Mouse (Mus musculus) colon, adult 2 months (tissue): ENCODE measurements around the gene Aqp6. TPM values are rescaled to one million over a fixed set of nuclear protein-coding genes. Genes with fewer than 3 reads are reported as not detected.

Experiments
- polyA plus RNA-seq: library from polyadenylated mRNA; depleted of rRNA; stranded (reverse); fragments of >200 nt; gene quantifications from 2 replicates; pipeline ENCODE4 v1.2.3, GENCODE M21; 2012; rRNA removed

Aqp6 gene
- not detected in 2 replicates for polyA plus RNA-seq

DNA sequence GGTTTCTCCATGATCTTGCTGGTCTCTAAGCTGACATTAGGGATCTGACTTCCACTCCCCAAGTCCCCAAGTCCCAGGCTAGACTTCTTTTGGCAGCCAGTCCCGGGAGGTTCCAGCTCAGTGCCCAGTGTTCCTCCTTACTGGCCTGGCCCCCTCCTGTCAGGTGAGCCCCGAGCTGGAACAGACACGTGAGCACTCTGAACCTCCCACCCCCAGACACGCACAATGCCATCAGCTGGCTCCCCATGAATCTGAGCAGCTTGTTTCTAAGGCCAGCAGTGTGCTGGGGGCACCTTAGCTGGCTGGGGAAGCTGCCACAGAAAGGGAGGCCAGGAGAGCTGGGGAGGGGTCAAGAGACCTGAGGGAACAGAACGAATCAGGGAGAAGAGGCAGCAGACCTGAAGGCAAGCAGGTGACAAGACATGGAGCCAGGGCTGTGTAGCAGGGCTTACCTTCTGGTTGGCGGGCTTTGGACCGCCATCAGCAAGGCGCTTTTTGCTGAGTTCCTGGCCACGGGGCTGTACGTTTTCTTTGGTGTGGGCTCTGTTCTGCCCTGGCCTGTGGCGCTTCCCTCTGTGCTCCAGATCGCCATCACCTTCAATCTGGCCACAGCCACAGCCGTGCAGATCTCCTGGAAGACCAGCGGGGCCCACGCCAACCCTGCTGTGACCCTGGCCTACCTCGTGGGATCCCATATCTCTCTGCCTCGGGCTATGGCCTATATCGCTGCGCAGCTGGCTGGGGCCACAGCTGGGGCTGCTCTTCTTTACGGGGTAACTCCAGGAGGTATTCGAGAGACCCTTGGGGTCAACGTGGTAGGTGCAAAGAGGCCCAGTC, at the start of gene Aqp6:
Gene Aqp6 (plus strand): TSS at position 415 of the 837 bp plus-strand sequence.

DNA sequence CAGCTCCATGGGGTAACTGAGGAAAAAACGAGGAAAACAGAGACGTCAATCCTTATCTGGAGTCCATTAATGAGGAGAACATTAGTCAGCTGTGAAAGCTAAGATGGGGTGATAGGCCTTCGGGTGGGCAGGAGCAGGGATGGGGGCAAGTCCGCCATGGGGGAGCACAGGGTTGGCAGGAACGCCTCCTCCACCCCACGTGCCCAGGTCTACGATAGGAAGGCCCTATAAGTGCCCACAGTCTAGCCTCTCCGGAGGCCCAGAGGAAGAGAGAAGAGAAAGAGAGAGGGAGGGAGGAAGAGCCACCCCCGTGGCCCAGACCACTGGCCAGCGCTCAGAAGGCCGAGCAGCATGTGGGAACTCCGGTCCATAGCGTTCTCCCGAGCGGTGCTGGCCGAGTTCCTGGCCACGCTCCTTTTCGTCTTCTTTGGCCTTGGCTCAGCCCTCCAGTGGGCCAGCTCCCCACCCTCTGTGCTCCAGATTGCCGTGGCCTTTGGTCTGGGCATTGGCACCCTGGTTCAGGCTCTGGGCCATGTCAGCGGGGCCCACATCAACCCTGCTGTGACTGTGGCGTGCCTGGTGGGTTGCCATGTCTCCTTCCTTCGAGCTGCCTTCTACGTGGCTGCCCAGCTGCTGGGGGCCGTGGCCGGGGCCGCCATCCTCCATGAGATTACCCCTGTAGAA, 22.3 kb upstream of the Aqp6 start, which contains the start of gene Aqp2:
Gene Aqp2 (plus strand): TSS at position 254 of the 684 bp plus-strand sequence.

DNA sequence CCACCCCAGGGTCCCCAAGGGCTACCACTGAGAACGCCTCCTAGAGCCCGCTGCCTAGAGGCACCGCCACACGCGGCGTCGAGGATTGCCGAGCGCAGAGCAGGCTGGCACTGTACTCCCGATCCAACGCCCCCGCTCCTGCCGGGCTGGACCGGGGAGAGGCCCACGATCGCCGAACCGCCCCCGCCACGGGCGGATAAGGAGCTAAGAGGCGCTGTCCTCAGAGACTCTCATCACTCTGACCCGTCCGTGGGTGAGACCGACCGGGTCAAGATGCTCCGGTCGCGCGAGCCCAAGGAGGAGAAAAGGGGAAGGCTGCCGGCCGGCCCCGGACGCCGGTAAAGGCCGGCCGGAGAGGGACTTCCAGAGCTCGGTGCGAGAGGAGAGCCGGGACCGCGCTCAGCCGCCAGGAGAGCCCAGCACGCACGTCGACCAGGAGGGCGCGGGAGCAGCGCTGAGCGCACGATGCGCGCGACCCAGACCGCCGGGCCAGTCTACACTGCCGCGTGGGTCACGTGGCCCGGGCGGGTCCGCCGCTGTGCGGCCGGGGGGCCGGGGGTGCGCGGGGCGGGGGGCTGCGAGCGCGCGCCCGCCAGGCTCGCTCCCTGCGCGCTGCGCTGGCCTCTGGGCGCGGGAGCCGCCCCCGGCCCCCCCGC, 10.6 kb upstream of the Aqp6 start, which contains the start of gene Aqp5:
Gene Aqp5 (plus strand): TSS at position 354 of the 656 bp plus-strand sequence.

DNA sequence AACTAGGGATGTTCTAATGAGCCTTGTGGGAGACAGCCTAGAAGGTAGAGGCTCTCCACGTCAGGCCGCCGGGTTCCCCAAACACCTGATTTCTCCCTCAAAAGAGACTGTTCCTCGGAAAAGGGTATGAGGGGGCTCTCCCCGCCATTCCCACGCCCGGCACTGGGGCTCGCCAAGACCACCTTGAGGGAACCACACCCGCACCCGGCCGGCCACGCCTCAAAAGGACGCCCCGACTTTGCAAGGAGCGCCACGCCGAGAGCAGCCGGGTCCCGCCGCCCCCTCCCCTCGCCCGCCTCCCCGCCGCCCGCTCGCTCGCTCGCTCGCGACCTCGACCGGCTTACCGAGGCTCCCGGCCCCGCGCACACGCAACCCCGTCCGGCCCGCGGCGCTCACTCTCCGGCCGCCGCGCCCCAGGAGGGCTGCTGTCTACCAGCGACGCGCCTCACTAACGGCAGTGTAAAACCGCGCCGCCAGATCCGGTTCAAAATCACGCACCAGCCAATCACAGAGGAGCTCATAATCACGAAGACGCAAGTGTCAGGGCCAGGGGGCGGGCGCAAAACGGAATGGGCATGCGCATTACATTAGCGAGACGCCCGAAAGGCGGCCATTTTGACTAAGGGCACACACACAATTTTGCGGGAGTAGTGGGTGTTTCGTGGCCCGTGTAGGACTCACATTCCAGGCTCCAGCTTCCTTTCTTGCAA, 50.1 kb downstream of the Aqp6 start, which contains the start of gene Racgap1:
Gene Racgap1 (minus strand): TSS at position 494 of the 710 bp plus-strand sequence.

Other genes with a start within 250 kb of the Aqp6 start
- 8.5 and 8.9 TPM in 2 replicates for gene Fmnl3, start 230.9 kb upstream of the Aqp6 start, polyA plus RNA-seq
- gene Tmbim6, start 208.5 kb upstream of the Aqp6 start, polyA plus RNA-seq = 1,109 and 1,381 TPM in 2 replicates
- gene Nckap5l, start 143.7 kb upstream of the Aqp6 start, polyA plus RNA-seq = 4.2 and 4.4 TPM in 2 replicates
- gene Bcdin3d, start 126.7 kb upstream of the Aqp6 start, polyA plus RNA-seq = 5.7 and 7.1 TPM in 2 replicates
- gene Faim2, start 73.2 kb upstream of the Aqp6 start, polyA plus RNA-seq = 1.0 and 2.0 TPM in 2 replicates
- not detected in 2 replicates for gene Aqp2, start 22.3 kb upstream of the Aqp6 start, polyA plus RNA-seq
- gene Aqp5, start 10.6 kb upstream of the Aqp6 start, polyA plus RNA-seq = 0.19 and 0.43 TPM in 2 replicates
- 10.6 and 12.4 TPM in 2 replicates for gene Racgap1, start 50.3 kb downstream of the Aqp6 start, polyA plus RNA-seq
- gene Asic1, start 69.0 kb downstream of the Aqp6 start, polyA plus RNA-seq = 0.42 and 0.56 TPM in 2 replicates
- gene Smarcd1, start 100.7 kb downstream of the Aqp6 start, polyA plus RNA-seq = 20.5 and 22.6 TPM in 2 replicates
- gene Gm17349, start 104.1 kb downstream of the Aqp6 start, polyA plus RNA-seq = 1.3 and 2.1 TPM in 2 replicates
- gene Gpd1, start 116.1 kb downstream of the Aqp6 start, polyA plus RNA-seq = 24.8 and 25.9 TPM in 2 replicates
- gene Cox14, start 124.2 kb downstream of the Aqp6 start, polyA plus RNA-seq = 367 and 448 TPM in 2 replicates
- 23.7 and 24.2 TPM in 2 replicates for gene Cers5, start 171.5 kb downstream of the Aqp6 start, polyA plus RNA-seq